Mouse (Mus musculus): Measurements from ENCODE around the gene Jund. TPM values are rescaled to one million over a fixed set of nuclear protein-coding genes. Genes with fewer than 3 reads are reported as not detected.

Jund gene
- total and polyA plus RNA-seq, 3 experiments: 16.5 to 18.8 TPM; not detected in 1

DNA sequence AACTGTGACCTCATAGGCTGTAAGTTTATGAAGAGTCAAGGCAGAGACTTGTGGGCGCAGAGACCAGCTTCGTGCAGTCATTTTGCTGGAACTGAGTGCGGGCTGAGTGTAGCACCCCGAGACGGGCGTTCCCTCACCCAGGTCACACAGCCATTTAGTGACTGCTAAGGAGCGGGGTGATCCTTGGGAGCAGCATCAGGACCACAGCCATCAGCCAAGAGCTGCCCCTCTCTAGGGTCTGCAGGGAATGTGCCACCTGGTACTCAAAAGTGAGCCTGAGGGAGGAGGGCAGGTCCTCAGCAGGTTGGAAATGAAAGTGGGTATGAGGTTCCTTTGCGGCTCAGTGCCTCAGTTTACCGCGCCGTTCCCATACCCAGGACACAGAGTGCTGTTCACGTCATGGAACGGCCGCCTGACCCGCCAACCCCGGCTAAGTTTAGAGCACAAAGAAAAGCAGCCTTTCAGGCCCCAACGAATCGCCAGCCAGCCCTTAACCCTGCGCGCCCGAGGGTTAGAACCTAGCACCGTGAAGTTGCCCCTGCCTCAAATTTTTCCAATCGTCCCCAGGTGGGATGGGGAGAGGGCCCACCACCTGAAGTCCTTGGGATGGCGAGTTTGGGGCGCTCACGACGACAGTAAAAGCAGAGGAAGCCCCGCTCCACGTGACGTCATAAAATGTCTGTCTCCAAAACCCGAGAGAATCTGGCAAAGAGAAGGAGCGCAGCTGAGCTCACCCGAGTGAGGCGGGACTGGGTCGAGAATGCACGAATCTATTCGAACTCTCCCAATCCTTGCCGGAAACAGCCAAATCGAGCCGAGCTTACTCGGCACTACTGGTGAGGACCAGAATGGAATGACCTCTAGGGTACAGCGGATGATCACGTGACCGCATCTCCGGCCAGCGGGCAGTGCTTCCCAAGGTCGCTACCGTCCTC, 45.2 kb downstream of the Jund start:
- Histone ChIP-seq H3K79me2 (ENCODE audit: control insufficient read depth, insufficient read depth, low read length, poor library complexity) (no peaks in the 10 kb centered on the region), H3K9me3 (replicated peaks; ENCODE audit: insufficient read depth, low read length) (no peaks in the 10 kb centered on the region), H3K36me3 (ENCODE audit: control insufficient read depth in 1 of 2, insufficient read depth in 2 of 2, low read length in 2 of 2) (no peaks in the 10 kb centered on the region), H3K4me3 (ENCODE audit: control insufficient read depth in 1 of 2, insufficient read depth in 1 of 2, low read depth in 2 of 2, low read length in 2 of 2) (no peak overlapping the region), H3K4me1 (ENCODE audit: control insufficient read depth in 1 of 2, insufficient read depth in 2 of 2, low read length in 2 of 2) (no peaks in the 10 kb centered on the region), H3K9ac (ENCODE audit: control insufficient read depth, low read depth, low read length, poor library complexity, severe bottlenecking) (no peak overlapping the region), H3K27me3 (ENCODE audit: control insufficient read depth in 1 of 2, insufficient read depth in 2 of 2, low read length in 2 of 2) (peaks cover 0 to 1% of the 10 kb centered on the region in 2 experiments; a peak in 2 of 4 replicates), H3K27ac (ENCODE audit: control insufficient read depth, low read depth, low read length) (no peak overlapping the region)
- TF ChIP-seq ZC3H11A (IDR thresholded peaks at IDR 0.05; ENCODE audit: low read depth, low read length) (no peak), USF1 (IDR thresholded peaks at IDR 0.05; ENCODE audit: low read depth, low read length) (0 out of 2 replicates have a peak, but pooled peaks have one; percentile 28)
- no peak for DNase-seq (ENCODE audit: low read depth, low spot score)

DNA sequence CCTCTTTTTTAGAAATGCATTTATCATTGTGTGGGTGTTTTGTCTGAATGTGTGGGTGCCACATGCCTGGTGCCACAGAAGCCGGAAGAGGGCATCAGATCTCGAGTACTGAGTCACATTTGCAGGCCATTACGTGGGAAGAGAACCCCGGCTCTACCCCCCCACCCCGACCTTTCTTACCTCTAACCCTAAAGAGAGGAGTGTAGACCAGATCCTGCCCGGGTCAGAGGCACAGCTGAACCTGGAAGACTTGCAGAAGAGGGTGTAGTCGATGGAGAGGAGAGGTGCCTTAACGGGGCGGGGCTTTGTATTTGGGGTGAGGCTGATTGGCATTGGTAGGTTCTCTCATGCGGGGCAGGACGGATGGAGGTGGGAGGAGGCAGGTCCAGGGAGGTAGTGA, 46.1 kb downstream of the Jund start:
- Histone ChIP-seq H3K27ac (ENCODE audit: control insufficient read depth, low read depth, low read length) (no peak overlapping the region), H3K4me3 (ENCODE audit: control insufficient read depth in 1 of 2, insufficient read depth in 1 of 2, low read depth in 2 of 2, low read length in 2 of 2) (no peak overlapping the region), H3K79me2 (ENCODE audit: control insufficient read depth, insufficient read depth, low read length, poor library complexity) (no peaks in the 10 kb centered on the region), H3K36me3 (ENCODE audit: control insufficient read depth in 1 of 2, insufficient read depth in 2 of 2, low read length in 2 of 2) (no peaks in the 10 kb centered on the region), H3K9me3 (replicated peaks; ENCODE audit: insufficient read depth, low read length) (no peaks in the 10 kb centered on the region), H3K9ac (ENCODE audit: control insufficient read depth, low read depth, low read length, poor library complexity, severe bottlenecking) (no peak overlapping the region), H3K27me3 (ENCODE audit: control insufficient read depth in 1 of 2, insufficient read depth in 2 of 2, low read length in 2 of 2) (peaks cover 0 to 1% of the 10 kb centered on the region in 2 experiments; a peak in 2 of 4 replicates), H3K4me1 (ENCODE audit: control insufficient read depth in 1 of 2, insufficient read depth in 2 of 2, low read length in 2 of 2) (no peaks in the 10 kb centered on the region)
- DNase-seq (ENCODE audit: low read depth, low spot score): no peak
- TF ChIP-seq POLR2A (IDR thresholded peaks at IDR 0.05; ENCODE audit: control insufficient read depth in 1 of 2, insufficient read depth in 1 of 2, low read depth in 1 of 2, low read length in 2 of 2, poor library complexity in 1 of 2) (no peak), SIN3A (IDR thresholded peaks at IDR 0.05; ENCODE audit: low read length) (no peak), KAT2A (conservative IDR thresholded peaks at IDR 0.05; ENCODE audit: low read depth, low read length) (no peak), TAL1 (IDR thresholded peaks at IDR 0.05; ENCODE audit: low read length) (no peak), MXI1 (IDR thresholded peaks at IDR 0.05; ENCODE audit: low read depth, low read length) (no peak), USF2 (IDR thresholded peaks at IDR 0.05; ENCODE audit: borderline replicate concordance in 1 of 2, insufficient read depth in 1 of 2, low read depth in 1 of 2, low read length in 2 of 2) (no peak), NELFE (IDR thresholded peaks at IDR 0.05; ENCODE audit: low read depth, low read length) (no peak), RAD21 (IDR thresholded peaks at IDR 0.05; ENCODE audit: low read depth, low read length) (no peak), MAX (IDR thresholded peaks at IDR 0.05; ENCODE audit: low read length) (no peak), MEF2A (IDR thresholded peaks at IDR 0.05; ENCODE audit: extremely low read depth, insufficient replicate concordance, low read depth, low read length, poor library complexity, severe bottlenecking) (no peak), EP300 (IDR thresholded peaks at IDR 0.05; ENCODE audit: low read depth in 1 of 2, low read length in 2 of 2) (no peak), UBTF (IDR thresholded peaks at IDR 0.05; ENCODE audit: borderline replicate concordance, insufficient read depth, low read depth, low read length) (no peak), ETS1 (IDR thresholded peaks at IDR 0.05; ENCODE audit: low read depth, low read length) (no peak), HCFC1 (IDR thresholded peaks at IDR 0.05; ENCODE audit: low read depth, low read length) (no peak), CTCF (IDR thresholded peaks at IDR 0.05 in 2 of 3, conservative IDR thresholded peaks at IDR 0.05 in 1 of 3; ENCODE audit: control insufficient read depth in 1 of 3, insufficient read depth in 1 of 3, low read depth in 2 of 3, low read length in 3 of 3, poor library complexity in 1 of 3, severe bottlenecking in 1 of 3) (no peak), TBP (IDR thresholded peaks at IDR 0.05; ENCODE audit: low read depth, low read length) (no peak), POLR2AphosphoS5 (IDR thresholded peaks at IDR 0.05; ENCODE audit: borderline replicate concordance, low read depth, low read length) (no peak), JUND (IDR thresholded peaks at IDR 0.05; ENCODE audit: low read depth, low read length) (no peak)

Data from MEL (cell line).